7 mouse cellular contexts compared by ENCODE assay signal in the genomic region with DNA sequence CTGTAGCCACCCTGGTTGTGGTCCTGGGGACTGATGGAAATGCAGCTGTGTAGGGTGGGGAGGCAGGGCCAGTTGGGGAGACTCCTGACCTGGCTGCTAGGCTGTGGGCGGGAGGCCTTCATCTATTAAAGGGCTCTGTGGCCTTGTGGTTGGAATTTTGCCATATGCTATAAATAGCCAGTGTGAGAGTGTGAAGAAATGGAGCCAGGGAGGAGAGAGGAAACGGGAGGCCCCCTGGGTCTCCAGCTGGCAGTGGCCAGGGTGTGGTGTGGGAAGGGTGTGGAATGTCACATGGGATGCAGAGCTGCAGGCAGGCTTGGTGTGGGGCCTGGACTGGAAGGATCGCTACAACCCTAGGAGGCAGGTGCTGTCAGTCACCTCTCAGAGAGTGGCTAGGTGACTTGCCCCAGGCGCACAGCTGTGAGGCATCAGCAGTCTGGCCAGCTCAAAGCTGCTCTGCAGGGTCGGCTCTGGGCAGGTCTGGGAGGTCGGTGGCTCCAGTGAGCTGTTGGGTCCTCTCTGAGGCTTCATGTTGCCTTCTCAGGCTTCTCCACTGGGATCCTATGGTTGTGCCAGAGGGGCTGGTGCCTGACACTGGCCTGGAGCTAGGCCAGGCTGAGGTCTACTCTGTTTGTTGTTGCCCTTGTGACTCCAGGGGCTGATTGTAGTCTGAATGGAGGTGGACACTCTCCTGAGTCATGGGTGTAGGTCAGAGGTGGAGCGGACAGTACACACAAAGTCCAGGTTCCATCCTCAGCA. TPM values are rescaled to one million over a fixed set of nuclear protein-coding genes. Genes with fewer than 3 reads are reported as not detected.
DNase-seq lines count a peak whose midpoint lies in the region; ATAC-seq and TF ChIP-seq lines count a peak whose summit lies in the region.

No protein-coding gene starts in this region.

- TF ChIP-seq CTCF in lung, adult 2 months (IDR thresholded peaks at IDR 0.05; ENCODE audit: insufficient read depth, low read length) = no peak
- no peak for TF ChIP-seq CTCF in stomach, postnatal 0 days (IDR thresholded peaks at IDR 0.05; ENCODE audit: low read depth)

- peaks cover 19% of the 10 kb centered on the region for H3K4me1 ChIP-seq in lung, adult 2 months (ENCODE audit: control insufficient read depth, insufficient read depth, low read length)
- H3K4me1 ChIP-seq in stomach, postnatal 0 days (replicated peaks; ENCODE audit: control insufficient read depth, insufficient read depth) = peaks cover 13% of the 10 kb centered on the region

- peak; percentile 55 for DNase-seq in Muller cell, postnatal 12 days (ENCODE audit: inconsistent ontology term)
- DNase-seq in adrenal gland, postnatal 14 days = peak; percentile 73
- peak; percentile 68 to 80 for DNase-seq in heart, adult 18-20 months
- DNase-seq in kidney, adult 11 months = peak; percentile 76
- DNase-seq in lung, adult 2 months = peak; percentile 42
- DNase-seq in stomach, postnatal 0 days (ENCODE audit: low spot score) = peak; percentile 83
- DNase-seq in urinary bladder, postnatal 14 days (ENCODE audit: low spot score) = no peak

- no peaks in the 10 kb centered on the region for H3K9me3 ChIP-seq in stomach, postnatal 0 days (ENCODE audit: control insufficient read depth, low read length)

- TF ChIP-seq EP300 in stomach, postnatal 0 days (optimal IDR thresholded peaks at IDR 0.05) = no peak

- H3K4me3 ChIP-seq in lung, adult 2 months (replicated peaks; ENCODE audit: extremely low read depth, low read depth, low read length) = no peak overlapping the region
- no peak overlapping the region for H3K4me3 ChIP-seq in stomach, postnatal 0 days (ENCODE audit: low read depth, low read length)

- peak overlapping the region; percentile 38; the same call in 1 of the 2 replicates for H3K9ac ChIP-seq in stomach, postnatal 0 days (ENCODE audit: low read length)

- no peak overlapping the region for H3K4me2 ChIP-seq in stomach, postnatal 0 days (replicated peaks; ENCODE audit: low read depth)

- ATAC-seq in stomach, postnatal 0 days (ENCODE audit: low FRiP score, low TSS enrichment) = peak; percentile 94

- peak overlapping the region; percentile 77 for H3K27ac ChIP-seq in stomach, postnatal 0 days (replicated peaks)

- 23% methylated on average over 7 of the region's 7 CpGs for WGBS in lung, adult 2 months
- 22% methylated on average over 7 of the region's 7 CpGs for WGBS in stomach, postnatal 0 days

- no peaks in the 10 kb centered on the region for H3K27me3 ChIP-seq in stomach, postnatal 0 days (ENCODE audit: control insufficient read depth, insufficient read depth, low read length)

- no peak for TF ChIP-seq POLR2A in lung, adult 2 months (IDR thresholded peaks at IDR 0.05; ENCODE audit: borderline replicate concordance, extremely low read depth, low read depth, low read length)

- peaks cover 2% of the 10 kb centered on the region; the same call in 1 of the 2 replicates for H3K36me3 ChIP-seq in stomach, postnatal 0 days (ENCODE audit: control insufficient read depth, insufficient read depth, low read length)

RNA-seq across cellular contexts. Expression of a gene that starts 19.3 kb away (rescaled TPM):
- total RNA-seq in adrenal gland, postnatal 14 days (2021) = 4.2 and 4.5 TPM in 2 replicates
- 1 to 10 TPM; 2.7 to 4.0 TPM for total RNA-seq in heart, adult 18-20 months (2021)
- polyA plus RNA-seq in lung, adult 2 months (2012; rRNA removed) = 1.8 and 3.2 TPM in 2 replicates
- polyA plus RNA-seq in stomach, postnatal 0 days (2015; fragmentation: Nextera tagmentation; extraction: Ambion mirVana) = 8.5 TPM in 2 replicates

RNA-seq across cellular contexts. Expression of a gene that starts 23.5 kb away (rescaled TPM):
- 4.8 and 6.6 TPM in 2 replicates for total RNA-seq in adrenal gland, postnatal 14 days (2021)
- 1 to 10 TPM; 3.4 to 4.7 TPM for total RNA-seq in heart, adult 18-20 months (2021)
- polyA plus RNA-seq in lung, adult 2 months (2012; rRNA removed) = 11.4 and 11.8 TPM in 2 replicates
- polyA plus RNA-seq in stomach, postnatal 0 days (2015; fragmentation: Nextera tagmentation; extraction: Ambion mirVana) = 6.2 and 6.3 TPM in 2 replicates
